Mouse (Mus musculus) naive thymus-derived CD4-positive, alpha-beta T cell, adult 2 months (primary cell): ENCODE measurements around the gene Ppp1r12a.
A peak's percentile ranks its signal among the peaks of the same experiment; 100 is the strongest.
"Not testable (repeated sequence)": the region's sequence is repeated elsewhere in the genome, so short reads cannot be mapped to it uniquely, and the experiment has no call there.

ENCODE experiments used
- DNase-seq: peaks from one replicate; pipeline ENCODE4 v3.0.0-alpha.2; 2011; ENCODE audit warnings: low read depth

Gene Ppp1r12a

GRCm38 (mm10) chr10:108198945-108199344 is 37.0 kb downstream of the Ppp1r12a start:
- DNase-seq, result no peak

- no peak for DNase-seq
Measured at GRCm38 (mm10) chr10:108202126-108202525, 40.1 kb downstream of the Ppp1r12a start.

DNA sequence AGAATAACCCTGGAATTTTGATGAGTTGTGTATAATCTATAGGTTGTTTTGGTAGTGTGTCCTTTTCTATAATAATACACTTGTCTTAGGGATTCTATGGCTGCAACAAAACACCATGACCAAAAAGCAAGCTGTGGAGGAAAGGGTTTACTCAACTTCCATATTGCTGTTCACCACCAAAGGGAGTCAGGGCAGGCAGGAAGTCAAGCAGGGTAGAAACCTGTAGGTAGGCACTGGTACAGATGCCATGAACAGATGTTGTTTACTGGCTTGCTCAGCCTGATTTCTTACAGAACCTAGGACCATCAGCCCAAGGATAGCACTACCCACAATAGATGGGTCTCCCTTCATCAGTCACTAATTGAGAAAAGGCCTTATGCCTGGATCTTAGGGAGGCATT is 41.4 kb downstream of the Ppp1r12a start:
- DNase-seq, result peak; percentile 17

GRCm38 (mm10) chr10:108209396-108209795 is 47.4 kb downstream of the Ppp1r12a start:
- no peak for DNase-seq

GRCm38 (mm10) chr10:108224413-108224812 is 62.4 kb downstream of the Ppp1r12a start:
- DNase-seq, result no peak

- no peak for DNase-seq
Measured at GRCm38 (mm10) chr10:108237049-108237448, 75.1 kb downstream of the Ppp1r12a start.

- no peak for DNase-seq
Measured at GRCm38 (mm10) chr10:108239061-108239460, 77.1 kb downstream of the Ppp1r12a start.

DNA sequence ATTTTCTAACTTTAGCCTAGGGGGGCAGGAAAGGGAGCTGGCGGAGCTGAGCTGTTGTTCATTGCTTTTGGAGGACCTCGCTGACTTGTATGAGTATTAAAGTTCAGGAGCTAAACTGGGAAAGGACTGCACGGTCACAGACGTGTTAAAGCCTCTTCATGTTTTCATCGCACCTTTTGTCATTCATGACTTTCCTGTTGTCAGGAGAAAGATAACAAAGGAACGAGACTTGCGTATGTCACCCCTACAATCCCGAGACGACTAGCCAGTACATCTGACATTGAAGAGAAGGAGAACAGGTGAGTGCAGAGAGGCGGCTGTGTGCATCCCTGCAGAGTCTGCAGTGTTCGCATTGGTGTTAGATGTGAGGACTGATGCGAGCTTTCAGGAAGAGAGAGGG is 88.7 kb downstream of the Ppp1r12a start:
- no peak for DNase-seq

GRCm38 (mm10) chr10:108251181-108251580 is 89.2 kb downstream of the Ppp1r12a start:
- no peak for DNase-seq

- no peak for DNase-seq
Measured at GRCm38 (mm10) chr10:108255812-108256376, 93.9 kb downstream of the Ppp1r12a start.

DNA sequence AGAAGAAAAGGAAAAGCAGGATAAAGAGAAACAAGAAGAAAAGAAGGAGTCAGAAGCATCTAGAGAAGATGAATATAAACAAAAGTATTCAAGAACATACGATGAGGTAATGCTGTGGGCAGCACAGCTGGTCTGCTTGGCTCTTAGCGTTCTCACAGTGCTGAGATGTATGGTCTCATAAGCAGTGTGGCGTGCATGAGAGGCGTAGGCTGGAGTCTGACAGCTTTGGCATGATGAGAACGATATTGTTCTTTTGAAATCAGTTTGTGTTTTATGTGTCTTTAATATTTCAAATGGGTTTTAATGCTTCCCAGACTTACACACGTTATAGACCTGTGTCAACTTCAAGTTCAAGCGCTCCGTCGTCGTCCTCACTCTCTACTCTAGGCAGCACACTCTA is 98.9 kb downstream of the Ppp1r12a start:
- no peak for DNase-seq

DNA sequence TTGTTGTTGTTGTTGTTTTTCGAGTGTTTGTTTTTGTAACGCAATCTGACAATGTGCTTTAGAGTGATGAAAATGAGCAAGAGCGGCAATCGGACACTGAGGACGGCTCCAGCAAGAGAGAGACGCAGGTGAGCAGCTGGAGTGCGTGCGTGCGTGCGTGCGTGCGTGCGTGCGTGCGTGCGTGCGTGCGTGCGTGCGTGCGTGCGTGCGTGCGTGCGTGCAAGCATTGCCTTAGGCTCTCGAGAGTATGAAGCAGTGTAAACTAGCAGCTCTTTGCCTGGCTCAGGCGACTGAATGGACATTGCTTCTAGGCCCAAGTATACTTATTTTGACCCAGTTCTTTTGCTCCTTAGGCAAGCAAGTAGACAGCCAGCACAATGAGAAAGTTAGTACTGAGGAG is 102.6 kb downstream of the Ppp1r12a start:
- no peak for DNase-seq

DNA sequence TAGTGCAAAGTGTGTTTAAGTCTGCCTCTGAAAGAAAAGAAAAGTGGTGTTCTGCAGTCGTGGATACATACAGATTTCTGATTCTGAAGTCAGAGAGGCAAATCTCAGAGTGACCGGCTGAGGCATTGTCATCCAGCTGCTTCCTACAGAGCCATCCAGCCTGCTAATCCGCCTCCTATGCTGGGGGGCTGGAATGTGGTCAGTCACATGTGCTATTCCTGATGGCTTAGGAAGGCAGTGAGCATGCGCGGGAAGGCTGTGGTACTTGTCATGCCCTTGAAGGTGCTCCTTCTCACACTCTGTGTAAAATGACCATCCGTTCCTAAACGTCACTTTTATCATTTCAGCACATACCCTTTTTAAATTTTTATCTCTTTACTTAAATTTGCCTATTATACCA is 109.2 kb downstream of the Ppp1r12a start:
- DNase-seq, result no peak

- DNase-seq, result no peak
Measured at GRCm38 (mm10) chr10:108276678-108277077, 114.7 kb downstream of the Ppp1r12a start.

- DNase-seq, result no peak
Measured at GRCm38 (mm10) chr10:108277198-108277597, 115.2 kb downstream of the Ppp1r12a start.

- DNase-seq, result not testable (repeated sequence)
Measured at GRCm38 (mm10) chr10:108281099-108281498, 119.1 kb downstream of the Ppp1r12a start.

DNA sequence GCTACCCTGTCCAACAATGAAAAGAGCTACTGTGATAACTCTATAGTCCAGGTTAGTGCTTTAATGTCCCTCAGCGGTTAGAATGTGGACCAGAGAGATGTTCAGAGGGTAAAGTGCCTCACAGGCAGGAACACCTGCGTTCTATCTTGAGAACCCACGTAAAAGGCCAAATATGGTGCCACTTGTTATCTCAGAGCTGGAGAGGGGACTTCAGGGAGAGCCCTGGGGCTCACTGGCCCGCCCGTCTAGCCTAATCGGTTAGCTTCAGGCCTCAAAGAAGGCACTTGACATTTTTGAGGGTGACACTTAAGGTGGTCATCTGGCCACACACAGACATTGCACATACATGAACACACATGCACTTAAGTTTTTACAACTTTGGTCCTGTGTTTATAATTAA is 120.4 kb downstream of the Ppp1r12a start:
- no peak for DNase-seq

DNA sequence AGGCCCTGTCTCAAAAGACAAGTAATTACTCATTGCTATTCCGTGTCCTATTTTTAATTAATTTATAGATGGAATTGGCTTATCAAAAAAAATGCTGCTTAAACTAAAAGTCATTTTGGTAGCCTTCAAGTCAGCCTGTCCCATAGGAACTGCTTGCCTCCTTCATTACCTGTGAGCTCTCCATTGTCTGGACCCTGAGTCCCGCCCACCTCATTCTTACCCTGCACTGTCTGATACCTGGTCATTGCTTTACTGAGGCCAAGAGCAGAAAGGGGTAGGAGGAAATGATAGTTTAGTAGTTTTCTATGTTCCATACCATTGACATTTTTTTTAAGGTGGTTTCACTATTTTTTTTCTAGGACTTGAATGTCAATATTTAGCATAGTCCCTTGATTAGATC is 121.4 kb downstream of the Ppp1r12a start:
- no peak for DNase-seq

- DNase-seq, result no peak
Measured at GRCm38 (mm10) chr10:108283837-108284236, 121.8 kb downstream of the Ppp1r12a start.

DNA sequence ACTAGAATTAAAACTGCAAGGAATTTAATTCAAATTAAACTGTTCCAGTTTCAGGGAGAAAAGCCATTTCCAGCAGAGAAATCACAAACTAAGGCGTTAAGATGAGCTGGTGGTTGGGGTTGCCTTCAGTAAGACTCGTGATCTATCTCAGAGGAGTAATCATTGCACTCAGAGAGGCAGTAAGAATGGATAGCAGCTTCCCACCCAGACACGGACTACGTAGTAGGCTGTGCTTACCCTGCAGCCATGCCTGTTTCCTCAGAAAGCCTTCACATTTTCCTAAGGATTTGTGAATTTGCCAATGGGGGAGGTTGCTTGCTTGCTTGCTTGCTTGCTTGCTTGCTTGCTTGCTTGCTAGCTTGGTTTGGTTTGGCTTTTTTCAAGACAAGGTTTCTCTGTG is 122.5 kb downstream of the Ppp1r12a start:
- no peak for DNase-seq

DNA sequence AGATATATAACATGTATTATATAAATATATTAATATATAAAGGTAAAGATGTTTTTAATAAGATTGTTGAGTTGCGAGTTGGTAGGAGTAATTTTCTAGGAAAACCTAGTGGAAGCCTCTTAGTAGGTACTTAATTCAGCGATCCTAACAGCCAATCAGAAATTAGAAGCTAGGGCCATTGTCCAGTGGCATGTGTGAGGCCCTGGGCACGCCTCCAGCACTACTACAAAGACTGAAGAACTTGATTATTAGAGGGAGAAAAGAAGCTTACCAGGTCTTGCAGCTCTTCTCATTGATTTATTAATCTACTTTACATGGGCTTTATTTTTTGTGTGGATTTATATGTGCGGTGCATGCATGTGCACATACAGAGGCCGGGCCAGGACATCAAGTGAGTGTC is 123.0 kb downstream of the Ppp1r12a start:
- DNase-seq, result no peak

GRCm38 (mm10) chr10:108286658-108287437 is 124.9 kb downstream of the Ppp1r12a start:
- no peak for DNase-seq

- DNase-seq, result no peak
Measured at GRCm38 (mm10) chr10:108287438-108287801, 125.4 kb downstream of the Ppp1r12a start.

- no peak for DNase-seq
Measured at GRCm38 (mm10) chr10:108290046-108290445, 128.1 kb downstream of the Ppp1r12a start.
